Comparison of ENCODE assay signal across 10 mouse cellular contexts in genomic region chr9:71769701-71770100, GRCm38 (mm10). TPM values are rescaled to one million over a fixed set of nuclear protein-coding genes. Genes with fewer than 3 reads are reported as not detected.
DNase-seq lines count a peak whose midpoint lies in the region; ATAC-seq and TF ChIP-seq lines count a peak whose summit lies in the region.
"Had no signal": no experiment of that assay in that cellular context is flagged by ENCODE, and none has a peak within 500 bp of the region (broad histone marks: within the 10 kb centered on the region; RNA-seq: fewer than 3 reads in every experiment).

No protein-coding gene starts in this region.

- no peaks in the 10 kb centered on the region; the same call in 1 of the 2 replicates for H3K9me3 ChIP-seq in heart, embryonic 12.5 days (replicated peaks)
- no peaks in the 10 kb centered on the region for H3K9me3 ChIP-seq in lung, postnatal 0 days (ENCODE audit: low read length)
- H3K9me3 ChIP-seq in intestine, postnatal 0 days (ENCODE audit: control insufficient read depth) = no peaks in the 10 kb centered on the region
- H3K9me3 ChIP-seq in stomach, embryonic 14.5 days (ENCODE audit: control insufficient read depth, low read depth, low read length) = no peaks in the 10 kb centered on the region

- H3K4me1 ChIP-seq in heart, embryonic 12.5 days (replicated peaks) = peaks cover 63% of the 10 kb centered on the region
- peaks cover 9% of the 10 kb centered on the region for H3K4me1 ChIP-seq in lung, postnatal 0 days (ENCODE audit: insufficient read depth, low read depth, low read length)
- H3K4me1 ChIP-seq in intestine, postnatal 0 days (replicated peaks; ENCODE audit: control insufficient read depth, insufficient read depth, low read length) = peaks cover 5% of the 10 kb centered on the region; the same call in 1 of the 2 replicates
- peaks cover 7% of the 10 kb centered on the region; the same call in 1 of the 2 replicates for H3K4me1 ChIP-seq in stomach, embryonic 14.5 days (ENCODE audit: control insufficient read depth, insufficient read depth, low read length)

- H3K4me2 ChIP-seq in heart, embryonic 12.5 days = peak overlapping the region; percentile 82
- peak overlapping the region; percentile 79 for H3K4me2 ChIP-seq in lung, postnatal 0 days (replicated peaks; ENCODE audit: low read depth, low read length)
- peak overlapping the region; percentile 0; the same call in 1 of the 2 replicates for H3K4me2 ChIP-seq in intestine, postnatal 0 days (replicated peaks; ENCODE audit: low read depth)
- H3K4me2 ChIP-seq in stomach, embryonic 14.5 days (replicated peaks; ENCODE audit: low read depth, low read length) = peak overlapping the region; percentile 62

- peak overlapping the region; percentile 15 for H3K27ac ChIP-seq in heart, embryonic 12.5 days (ENCODE audit: poor library complexity, severe bottlenecking)
- no peak overlapping the region for H3K27ac ChIP-seq in lung, postnatal 0 days (ENCODE audit: low read length)
- no peak overlapping the region for H3K27ac ChIP-seq in intestine, postnatal 0 days (ENCODE audit: low read depth, low read length)
- H3K27ac ChIP-seq in stomach, embryonic 14.5 days (ENCODE audit: low read length) = no peak overlapping the region

- TF ChIP-seq CTCF in lung, postnatal 0 days (IDR thresholded peaks at IDR 0.05) = 0 out of 2 replicates have a peak, but pooled peaks have one; percentile 8
- no peak for TF ChIP-seq CTCF in intestine, postnatal 0 days (IDR thresholded peaks at IDR 0.05; ENCODE audit: low read depth)

- ATAC-seq in heart, embryonic 12.5 days (ENCODE audit: insufficient number of reproducible peaks, low FRiP score) = no peak
- ATAC-seq in lung, postnatal 0 days = no peak
- no peak for ATAC-seq in intestine, postnatal 0 days
- no peak for ATAC-seq in stomach, embryonic 14.5 days (ENCODE audit: insufficient number of reproducible peaks, insufficient read depth, low FRiP score, low read depth)

- H3K27me3 ChIP-seq in heart, embryonic 12.5 days (replicated peaks) = no peaks in the 10 kb centered on the region
- H3K27me3 ChIP-seq in lung, postnatal 0 days (replicated peaks; ENCODE audit: insufficient read depth, low read length) = no peaks in the 10 kb centered on the region
- no peaks in the 10 kb centered on the region for H3K27me3 ChIP-seq in intestine, postnatal 0 days (replicated peaks; ENCODE audit: control insufficient read depth, insufficient read depth, low read length)
- no peaks in the 10 kb centered on the region for H3K27me3 ChIP-seq in stomach, embryonic 14.5 days (ENCODE audit: control insufficient read depth, insufficient read depth, low read length)

- no peak for TF ChIP-seq EP300 in lung, postnatal 0 days (IDR thresholded peaks at IDR 0.05)

- H3K9ac ChIP-seq in heart, embryonic 12.5 days = peak overlapping the region; percentile 85
- H3K9ac ChIP-seq in lung, postnatal 0 days (replicated peaks; ENCODE audit: low read depth) = no peak overlapping the region
- no peak overlapping the region for H3K9ac ChIP-seq in intestine, postnatal 0 days (ENCODE audit: low read depth, low read length)
- no peak overlapping the region for H3K9ac ChIP-seq in stomach, embryonic 14.5 days (replicated peaks; ENCODE audit: low read depth, low read length)

- H3K36me3 ChIP-seq in heart, embryonic 12.5 days = peaks cover 6% of the 10 kb centered on the region
- H3K36me3 ChIP-seq in lung, postnatal 0 days (ENCODE audit: insufficient read depth, low read length) = no peaks in the 10 kb centered on the region
- no peaks in the 10 kb centered on the region for H3K36me3 ChIP-seq in intestine, postnatal 0 days (ENCODE audit: control insufficient read depth, insufficient read depth)
- H3K36me3 ChIP-seq in stomach, embryonic 14.5 days (ENCODE audit: control insufficient read depth, insufficient read depth, low read length) = no peaks in the 10 kb centered on the region

- WGBS in heart, embryonic 12.5 days = 11% methylated on average over 9 of the region's 9 CpGs
- 19% methylated on average over 9 of the region's 9 CpGs for WGBS in lung, postnatal 0 days
- 55% methylated on average over 9 of the region's 9 CpGs for WGBS in intestine, postnatal 0 days
- WGBS in stomach, embryonic 14.5 days = 16% methylated on average over 9 of the region's 9 CpGs

- no peak for DNase-seq in heart, adult 9 months (ENCODE audit: low spot score in 2 of 2)
- no peak for DNase-seq in lung, postnatal 0 days (ENCODE audit: low spot score)
- DNase-seq in lung, postnatal 14 days = no peak
- DNase-seq in layer of hippocampus, postnatal 10 days (ENCODE audit: low spot score in 2 of 2) = no peak
- DNase-seq in cerebellum, adult 18-20 months = no peak
- DNase-seq: kidney, adult 8-10 months had no signal

- H3K4me3 ChIP-seq in heart, embryonic 12.5 days = peak overlapping the region; percentile 90
- H3K4me3 ChIP-seq in lung, postnatal 0 days (ENCODE audit: low read depth, low read length) = peak overlapping the region; percentile 69; the same call in 1 of the 2 replicates
- H3K4me3 ChIP-seq in intestine, postnatal 0 days (ENCODE audit: low read depth, low read length) = no peak overlapping the region
- H3K4me3 ChIP-seq in stomach, embryonic 14.5 days (ENCODE audit: low read depth, low read length) = peak overlapping the region; percentile 58; the same call in 1 of the 2 replicates
- H3K4me3 ChIP-seq: megakaryocyte, embryonic 14.5 days had no signal

RNA-seq across cellular contexts. Expression of gene Cgnl1, which starts 1.7 kb away (rescaled TPM):
- polyA plus RNA-seq in heart, embryonic 12.5 days (2016; fragmentation: Nextera tagmentation; extraction: Ambion mirVana) = 54.6 and 57.2 TPM in 2 replicates
- 26.1 and 28.5 TPM in 2 replicates for polyA plus RNA-seq in lung, postnatal 0 days (2015; fragmentation: Nextera tagmentation; extraction: Ambion mirVana)
- 4.0 and 4.3 TPM in 2 replicates for polyA plus RNA-seq in intestine, postnatal 0 days (2015; fragmentation: Nextera tagmentation; extraction: Ambion mirVana)
- 11.8 and 12.2 TPM in 2 replicates for polyA plus RNA-seq in stomach, embryonic 14.5 days (2014; fragmentation: Nextera tagmentation; extraction: Ambion mirVana)
- total RNA-seq in layer of hippocampus, postnatal 10 days (2021) = 10 to 100 TPM in 1 of 2 experiments, 1 to 10 TPM in 1; 9.6 to 15.0 TPM

Comparison
In these comparisons a context has a peak if more than half of its experiments do, and no peak if none do; other contexts are left out.
1. H3K4me2 ChIP-seq: peak in every context shown above with its lines; median percentile 82 in heart, embryonic 12.5 days; 79 in lung, postnatal 0 days; 62 in stomach, embryonic 14.5 days; 0 in intestine, postnatal 0 days.